Mouse (Mus musculus): Measurements from ENCODE around the gene Piwil4.

DNA sequence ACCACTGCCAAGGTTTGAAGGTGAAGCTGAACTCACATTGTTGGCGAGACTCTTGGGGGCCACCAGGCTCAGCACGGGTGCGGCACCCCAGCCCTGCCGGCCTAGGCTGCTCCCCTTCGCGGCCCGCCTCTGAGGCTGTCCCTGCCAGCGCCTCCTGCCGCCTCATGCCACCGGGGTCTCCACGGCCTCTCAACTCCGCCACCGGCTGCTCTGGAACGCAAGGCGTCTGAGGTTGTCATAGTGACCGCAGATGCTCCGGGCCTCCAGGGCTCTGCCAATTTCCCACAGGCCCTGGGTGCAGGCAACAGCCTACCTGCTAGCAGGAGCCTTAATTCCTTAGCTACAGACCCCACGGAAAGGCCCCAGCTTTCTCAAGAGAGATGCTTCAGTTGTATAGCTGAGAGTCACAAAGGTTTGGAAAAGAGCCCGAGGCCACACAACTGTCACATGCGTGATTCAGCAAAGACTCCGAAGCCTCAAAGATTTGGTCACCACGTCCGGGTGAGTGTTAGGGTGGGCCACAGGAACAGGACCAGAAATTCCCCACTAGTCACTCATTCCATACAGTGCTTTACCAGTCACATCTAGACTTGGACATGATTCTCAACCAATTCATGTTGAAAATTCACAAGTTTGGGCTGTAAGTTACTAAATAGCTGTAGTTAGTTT, 30.4 kb upstream of the Piwil4 start, which contains the start of gene 1700012B09Rik:
- TF ChIP-seq CTCF (IDR thresholded peaks at IDR 0.05; ENCODE audit: low read depth, low read length), result no peak
- TF ChIP-seq POLR2AphosphoS5 (IDR thresholded peaks at IDR 0.05; ENCODE audit: insufficient replicate concordance, low read depth, low read length), result no peak
- no peak for TF ChIP-seq TAL1 (conservative IDR thresholded peaks at IDR 0.05; ENCODE audit: low read depth, low read length)

Data from G1E (cell line).